Mouse (Mus musculus) C2C12 (cell line): Measurements from ENCODE around the gene Cltc. TPM values are rescaled to one million over a fixed set of nuclear protein-coding genes. Genes with fewer than 3 reads are reported as not detected.

Experiments
- H3K27me3 ChIP-seq: one replicate; pipeline ENCODE4 v1.6.1; 2011; ENCODE audit not compliant: control insufficient read depth, insufficient read depth, insufficient read length
- H3K36me3 ChIP-seq: one replicate; pipeline ENCODE4 v1.6.1; 2011; ENCODE audit not compliant: control insufficient read depth, insufficient read depth
- H3K4me3 ChIP-seq: one replicate; pipeline ENCODE4 v1.5.1; 2011; ENCODE audit warnings: mild to moderate bottlenecking, control low read depth; ENCODE audit not compliant: poor library complexity, insufficient read depth, severe bottlenecking
- H3K79me2 ChIP-seq: one replicate; pipeline ENCODE4 v1.6.1; 2011; ENCODE audit not compliant: control insufficient read depth, insufficient read depth
- H3K79me3 ChIP-seq: one replicate; pipeline ENCODE4 v1.6.1; 2011; ENCODE audit warnings: low read depth, control low read depth
- H3ac ChIP-seq: one replicate; pipeline ENCODE3; 2011; ENCODE audit warnings: low read depth; ENCODE audit not compliant: control insufficient read depth, insufficient read length
- CEBPB ChIP-seq: IDR thresholded peaks from one replicate; pipeline ENCODE4 v1.6.1; 2011; ENCODE audit warnings: low read depth, mild to moderate bottlenecking, control low read depth, moderate library complexity
- CTCF ChIP-seq: IDR thresholded peaks from one replicate; pipeline ENCODE4 v1.5.1; 2011; ENCODE audit not compliant: control insufficient read depth, insufficient read depth, insufficient read length
- FOSL1 ChIP-seq: IDR thresholded peaks from one replicate; pipeline ENCODE4 v1.8.0; 2011; ENCODE audit warnings: mild to moderate bottlenecking, low read length; ENCODE audit not compliant: poor library complexity, insufficient read depth, severe bottlenecking
- MAX ChIP-seq: IDR thresholded peaks from one replicate; pipeline ENCODE4 v1.6.1; 2011; ENCODE audit warnings: mild to moderate bottlenecking, control low read depth
- MYOD1 ChIP-seq: IDR thresholded peaks from one replicate; pipeline ENCODE4 v1.6.1; 2011; ENCODE audit warnings: low read depth; ENCODE audit not compliant: control insufficient read depth, insufficient read length
- MYOG ChIP-seq: IDR thresholded peaks from one replicate; pipeline ENCODE4 v1.6.1; 2011; ENCODE audit not compliant: control insufficient read depth, insufficient read length; ENCODE audit errors: extremely low read depth
- USF1 ChIP-seq: IDR thresholded peaks from one replicate; pipeline ENCODE4 v1.6.1; 2011; ENCODE audit warnings: low read depth, mild to moderate bottlenecking, control low read depth, moderate library complexity
- polyA plus RNA-seq: library from polyadenylated mRNA; unstranded; fragments of >200 nt; fragmentation: generic; extraction: Trizol; gene quantifications from one replicate; pipeline ENCODE4 v1.2.1, GENCODE M21; 2012; ENCODE audit warnings: missing spikeins

Cltc gene
- polyA plus RNA-seq, 1 experiment, result 65.1 TPM

DNA sequence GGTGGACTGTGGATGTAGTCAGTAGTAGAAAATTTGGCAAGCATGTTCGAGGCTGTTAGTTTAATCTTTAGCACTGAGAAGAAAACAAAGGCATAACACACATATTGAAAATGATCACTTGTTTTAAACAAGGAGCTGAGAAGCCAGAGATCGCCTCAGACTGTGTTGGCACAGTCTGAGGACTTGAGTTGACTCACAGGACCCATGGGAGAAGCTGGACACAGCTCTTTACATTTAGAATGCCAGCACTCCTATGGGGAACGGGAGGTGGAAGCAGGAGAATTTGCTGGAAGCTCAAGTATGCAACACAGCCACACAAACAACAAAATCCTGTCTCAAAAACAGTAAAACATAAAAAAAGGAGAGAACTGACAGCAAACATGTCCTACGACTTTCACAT, 103.3 kb downstream of the Cltc start:
- TF ChIP-seq FOSL1 (no peak), USF1 (no peak), CEBPB (no peak), MYOD1 (no peak), MAX (no peak), MYOG (no peak), CTCF (no peak)
- peak overlapping the region; percentile 41 for H3ac ChIP-seq
- peaks cover 3% of the 10 kb centered on the region for H3K79me3 ChIP-seq
- H3K79me2 ChIP-seq, result peaks cover 34% of the 10 kb centered on the region
- H3K36me3 ChIP-seq, result peaks cover 12% of the 10 kb centered on the region
- H3K4me3 ChIP-seq, result no peak overlapping the region
- no peaks in the 10 kb centered on the region for H3K27me3 ChIP-seq

DNA sequence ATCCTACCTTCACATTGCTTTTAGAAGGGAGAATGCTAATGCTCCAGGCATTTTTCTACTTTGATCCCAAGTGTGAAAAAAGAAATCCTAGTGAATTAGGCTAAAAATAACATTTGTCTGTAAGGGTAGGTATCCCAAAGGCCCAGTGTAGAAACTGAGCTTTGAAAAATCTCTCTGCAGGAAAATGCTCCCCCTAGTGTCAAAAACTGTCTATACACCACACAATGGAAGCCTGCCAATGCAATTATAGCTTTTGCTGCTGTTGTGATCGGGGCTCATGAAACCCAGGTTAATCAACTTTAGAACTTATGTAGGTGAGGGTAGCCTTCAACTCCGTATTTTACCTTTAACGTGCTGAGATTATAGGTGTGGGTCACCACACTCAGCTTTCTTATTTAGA, 103.9 kb downstream of the Cltc start:
- no peak for TF ChIP-seq CEBPB
- TF ChIP-seq MYOG, result no peak
- TF ChIP-seq MYOD1, result no peak
- TF ChIP-seq USF1, result no peak
- no peak for TF ChIP-seq MAX
- no peak for TF ChIP-seq FOSL1
- no peak for TF ChIP-seq CTCF
- peaks cover 9% of the 10 kb centered on the region for H3K36me3 ChIP-seq
- H3K4me3 ChIP-seq, result no peak overlapping the region
- H3K79me3 ChIP-seq, result peaks cover 4% of the 10 kb centered on the region
- H3K79me2 ChIP-seq, result peaks cover 39% of the 10 kb centered on the region
- H3K27me3 ChIP-seq, result no peaks in the 10 kb centered on the region
- H3ac ChIP-seq, result peak overlapping the region; percentile 41

DNA sequence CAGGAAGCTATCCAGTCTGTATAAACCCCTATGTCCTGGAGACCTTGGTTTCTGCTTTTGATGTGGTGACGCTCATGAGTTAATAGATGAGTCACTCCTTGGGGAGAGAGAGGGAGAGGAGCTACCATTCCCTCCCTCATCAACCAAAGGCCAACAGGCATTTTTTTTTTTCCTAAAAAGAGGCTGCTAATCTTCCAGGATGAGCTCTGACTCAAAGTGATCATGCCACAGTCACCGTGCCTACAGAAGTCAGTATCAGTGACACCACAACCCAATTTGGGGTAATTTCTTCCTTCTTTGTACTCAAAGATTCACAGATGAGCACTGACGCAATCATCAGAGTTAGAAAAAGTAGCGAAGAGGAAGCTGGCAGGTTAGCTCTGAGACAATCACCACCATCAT, 104.8 kb downstream of the Cltc start:
- no peak overlapping the region for H3K4me3 ChIP-seq
- H3ac ChIP-seq, result peak overlapping the region; percentile 19
- peaks cover 15% of the 10 kb centered on the region for H3K36me3 ChIP-seq
- H3K27me3 ChIP-seq, result no peaks in the 10 kb centered on the region
- H3K79me3 ChIP-seq, result peaks cover 7% of the 10 kb centered on the region
- H3K79me2 ChIP-seq, result peaks cover 46% of the 10 kb centered on the region
- TF ChIP-seq MAX, result no peak
- peak; percentile 7 for TF ChIP-seq MYOD1
- TF ChIP-seq MYOG, result no peak
- TF ChIP-seq FOSL1, result peak; percentile 98
- TF ChIP-seq CEBPB, result peak; percentile 91
- TF ChIP-seq USF1, result no peak
- no peak for TF ChIP-seq CTCF

DNA sequence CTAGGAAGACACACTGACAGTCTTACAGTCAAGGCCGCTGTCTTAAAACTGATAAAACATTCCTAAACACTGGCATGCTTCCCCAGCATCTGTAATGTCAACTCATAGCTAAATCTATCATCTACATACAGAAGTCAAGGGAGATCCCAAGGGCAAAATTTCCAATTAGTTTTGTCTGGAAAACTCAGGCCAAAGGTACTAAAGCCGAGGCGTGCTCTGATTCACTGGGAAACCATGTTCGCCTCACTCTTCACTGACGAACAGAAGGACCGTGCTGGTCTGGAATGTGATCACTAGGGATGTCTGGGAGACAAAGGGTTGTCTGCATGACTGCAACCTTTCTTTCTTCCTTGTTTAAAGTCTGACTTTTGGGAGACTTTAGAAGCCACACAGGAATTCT, 106.7 kb downstream of the Cltc start:
- peaks cover 48% of the 10 kb centered on the region for H3K79me2 ChIP-seq
- H3K27me3 ChIP-seq, result no peaks in the 10 kb centered on the region
- H3K36me3 ChIP-seq, result peaks cover 9% of the 10 kb centered on the region
- H3ac ChIP-seq, result peak overlapping the region; percentile 22
- no peak for TF ChIP-seq USF1
- TF ChIP-seq FOSL1, result no peak
- peak; percentile 38 for TF ChIP-seq MAX
- peak; percentile 27 for TF ChIP-seq MYOD1
- H3K79me3 ChIP-seq, result peaks cover 7% of the 10 kb centered on the region
- H3K4me3 ChIP-seq, result no peak overlapping the region

DNA sequence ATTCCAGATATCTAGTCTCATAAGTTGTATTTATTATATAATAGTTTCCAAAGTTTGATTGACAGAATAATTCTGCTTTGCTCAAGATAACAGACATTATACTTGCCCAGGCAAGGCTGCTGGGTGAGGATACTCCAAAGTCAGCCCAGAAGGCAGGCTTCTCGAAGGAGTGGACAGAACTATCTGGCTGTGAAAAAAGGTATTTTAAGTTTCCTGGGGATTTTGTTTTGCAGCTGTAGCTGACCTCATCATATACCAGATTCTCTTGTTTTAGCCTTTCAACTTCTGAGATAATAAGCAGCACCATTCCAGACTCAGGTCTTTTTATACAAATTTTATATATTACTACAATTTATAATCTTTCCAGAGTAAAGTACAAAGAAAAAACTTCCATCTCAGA, 107.8 kb downstream of the Cltc start:
- H3K27me3 ChIP-seq, result no peaks in the 10 kb centered on the region
- peaks cover 9% of the 10 kb centered on the region for H3K36me3 ChIP-seq
- H3K79me2 ChIP-seq, result peaks cover 44% of the 10 kb centered on the region
- no peak for TF ChIP-seq USF1
- no peak overlapping the region for H3K4me3 ChIP-seq
- H3ac ChIP-seq, result no peak overlapping the region
- H3K79me3 ChIP-seq, result peaks cover 5% of the 10 kb centered on the region

DNA sequence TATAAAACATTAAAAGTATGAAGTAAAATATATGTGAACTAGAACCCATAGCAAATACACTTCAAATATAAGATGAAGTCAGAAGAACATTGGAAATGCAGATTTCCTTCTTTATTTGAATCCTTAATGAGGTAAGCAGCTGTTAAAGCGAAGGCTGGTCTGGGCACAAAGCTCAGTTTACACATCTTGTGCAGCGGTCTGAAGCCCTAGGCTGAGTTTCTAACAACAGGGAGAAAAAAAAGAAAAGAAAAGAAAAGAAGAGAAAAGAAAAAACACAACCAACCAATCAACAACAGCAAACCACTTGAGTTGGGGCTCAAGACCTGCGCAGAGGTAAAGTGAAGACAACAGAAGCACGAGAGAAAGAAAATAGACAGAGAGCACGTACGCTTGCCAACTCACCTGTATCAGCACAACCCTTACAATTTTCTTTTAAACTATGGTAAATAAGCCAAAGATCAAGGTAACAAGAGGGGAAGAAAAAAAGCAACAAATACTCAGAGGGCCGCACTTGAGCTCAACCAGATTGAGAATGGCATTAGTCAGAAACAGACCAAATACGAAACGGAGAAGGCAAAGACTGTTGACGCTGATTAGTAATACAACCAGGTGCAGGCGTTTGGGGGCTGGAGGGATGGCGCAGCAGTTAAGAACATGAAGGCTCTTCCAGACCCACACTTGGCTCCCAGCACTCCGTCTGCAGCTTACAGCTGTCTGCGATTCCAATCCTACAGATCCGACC, 109.5 kb downstream of the Cltc start:
- TF ChIP-seq CTCF (no peak), MYOG (no peak), CEBPB (no peak), FOSL1 (no peak), MAX (no peak), MYOD1 (no peak), USF1 (no peak)
- H3K36me3 ChIP-seq, result peaks cover 14% of the 10 kb centered on the region
- no peak overlapping the region for H3K4me3 ChIP-seq
- no peaks in the 10 kb centered on the region for H3K27me3 ChIP-seq
- peaks cover 35% of the 10 kb centered on the region for H3K79me2 ChIP-seq
- H3ac ChIP-seq, result no peak overlapping the region
- peaks cover 5% of the 10 kb centered on the region for H3K79me3 ChIP-seq
